Mouse (Mus musculus): Measurements from ENCODE around the gene Hdhd5.

DNA sequence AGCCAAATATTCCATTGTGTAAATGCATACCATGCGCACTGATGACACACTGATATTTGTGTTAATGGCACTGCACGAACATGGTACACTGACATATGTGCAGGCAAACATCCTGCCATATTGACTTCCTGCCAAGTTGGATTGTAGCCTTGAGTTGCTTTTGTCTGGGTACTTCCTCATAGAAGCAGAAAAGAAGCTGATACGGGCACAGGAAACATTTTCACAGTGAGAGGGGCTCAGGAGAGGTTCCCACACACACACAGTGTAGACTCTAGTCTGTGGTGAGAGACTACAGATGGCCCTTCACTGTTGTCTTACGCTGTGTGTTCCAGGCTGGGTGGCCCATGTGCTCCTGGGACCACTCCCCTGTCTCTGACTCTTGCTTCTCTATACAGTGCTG, 15.9 kb upstream of the Hdhd5 start:
- no peak for TF ChIP-seq CTCF (IDR thresholded peaks at IDR 0.05; ENCODE audit: low read depth)
- TF ChIP-seq EP300 (IDR thresholded peaks at IDR 0.05; ENCODE audit: low read depth): no peak

All from heart, postnatal 0 days (tissue).